Mouse (Mus musculus) inflammation-experienced regulatory T-cells (primary cell): ENCODE results near the gene Ccdc88c. TPM values are rescaled to one million over a fixed set of nuclear protein-coding genes. Genes with fewer than 3 reads are reported as not detected.

Experiments used
- polyA plus RNA-seq, 2 experiments: library from polyadenylated mRNA; unstranded; fragments of 100-300 nt; shearing (Covaris generic); gene quantifications; one replicate each; pipeline ENCODE4 v1.2.1; 2017

Gene Ccdc88c
- polyA plus RNA-seq: 100 to 1,000 TPM; 120 to 133 TPM

DNA sequence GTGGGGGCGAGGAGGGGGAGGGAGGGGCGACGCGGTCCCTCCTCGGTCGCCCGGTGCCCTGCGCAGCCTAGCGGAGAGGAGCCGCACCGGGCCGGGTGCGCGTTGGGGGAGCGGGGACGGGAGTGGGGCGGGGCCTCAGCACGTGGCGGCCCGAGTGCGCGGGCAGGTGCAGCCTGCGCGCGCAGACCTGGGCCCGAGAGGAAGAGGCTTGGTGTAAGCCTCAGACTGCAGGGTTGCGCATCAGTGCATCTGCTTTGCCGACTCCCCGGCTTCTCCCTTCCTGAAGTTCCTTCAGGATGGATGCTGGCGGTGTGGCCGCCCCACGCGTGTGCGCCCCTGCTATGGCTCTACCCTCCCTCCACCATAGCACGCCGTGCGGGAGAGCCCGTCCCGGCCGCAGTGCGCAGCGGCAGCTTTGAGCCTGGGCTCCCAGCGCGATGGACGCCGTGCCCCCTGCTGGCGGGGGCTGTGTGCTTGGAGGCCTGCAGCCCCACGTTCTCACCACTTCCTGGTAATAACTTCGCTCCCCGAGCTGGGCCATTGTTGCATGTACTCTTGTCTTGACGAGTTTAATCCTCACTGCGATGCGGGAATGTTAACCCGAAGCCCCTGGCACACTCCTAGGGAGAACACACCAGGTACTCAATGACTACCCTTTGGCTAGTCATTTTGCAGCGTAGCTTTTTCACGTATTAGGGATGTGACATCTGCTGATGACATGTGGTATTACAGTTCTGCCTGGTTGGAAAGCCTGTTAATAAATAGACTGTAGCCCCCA is at the start of gene Ccdc88c:
Ccdc88c (minus strand) TSS at position 103 of the 778 bp plus-strand sequence.

DNA sequence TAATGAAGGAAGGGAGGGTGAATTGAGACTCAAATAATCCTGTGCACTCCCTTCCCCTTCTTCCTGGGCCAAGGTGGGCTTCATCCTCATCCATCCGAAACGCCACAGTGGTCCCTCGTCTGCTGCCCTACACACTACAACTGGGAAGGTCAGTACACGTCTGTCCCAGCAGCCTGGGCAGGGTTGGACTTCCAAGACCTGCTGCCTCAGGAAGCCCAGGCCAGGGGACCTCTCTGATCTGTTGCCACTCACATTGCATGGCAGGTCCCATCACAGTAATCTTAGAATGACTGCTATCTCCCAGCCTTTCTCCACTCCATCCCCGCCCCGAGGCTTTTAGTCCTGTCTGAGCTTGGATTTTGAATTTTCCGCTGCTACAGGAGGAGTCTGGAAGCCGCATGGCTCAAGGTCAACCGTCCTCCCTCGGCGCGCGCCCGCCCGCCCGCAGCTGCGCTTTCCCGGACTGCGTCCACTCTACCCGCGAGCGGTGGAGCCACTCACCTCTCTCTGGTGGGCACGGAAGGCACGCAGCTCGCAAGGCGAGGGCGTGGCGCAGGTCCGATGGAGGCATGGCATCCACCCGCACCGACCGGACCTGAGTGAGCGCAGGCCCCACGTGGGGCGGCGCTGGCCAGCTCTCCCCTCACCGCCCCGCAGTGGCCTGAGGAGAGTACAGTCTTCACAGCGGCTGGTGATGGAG is 121.1 kb downstream of the Ccdc88c start, which contains the start of gene Gpr68:
Gpr68 (minus strand) TSS at position 601 of the 700 bp plus-strand sequence.

Other genes with a start within 250 kb of the Ccdc88c start
- gene Dglucy, start 250.0 kb downstream of the Ccdc88c start, polyA plus RNA-seq: 10 to 100 TPM in 1 of 2 experiments, 1 to 10 TPM in 1; 9.8 to 12.3 TPM
- 100 to 1,000 TPM in 1 of 2 experiments, 10 to 100 TPM in 1; 93.3 to 138 TPM for gene Gpr68, start 120.9 kb downstream of the Ccdc88c start, polyA plus RNA-seq
- 100 to 1,000 TPM; 112 to 134 TPM for gene Ppp4r3a, start 54.6 kb upstream of the Ccdc88c start, polyA plus RNA-seq